Comparison of ENCODE assay signal across 8 mouse cellular contexts in genomic region chr11:102184253-102184645, GRCm38 (mm10). TPM values are rescaled to one million over a fixed set of nuclear protein-coding genes. Genes with fewer than 3 reads are reported as not detected.
DNase-seq lines count a peak whose midpoint lies in the region; ATAC-seq and TF ChIP-seq lines count a peak whose summit lies in the region.

No protein-coding gene starts in this region.

- H3K79me2 ChIP-seq in C2C12 (ENCODE audit: control insufficient read depth, insufficient read depth) = peaks cover 60% of the 10 kb centered on the region

- no peak for TF ChIP-seq CTCF in C2C12 (IDR thresholded peaks at IDR 0.05; ENCODE audit: control insufficient read depth, insufficient read depth, insufficient read length)
- TF ChIP-seq CTCF in liver, embryonic 14.5 days (IDR thresholded peaks at IDR 0.05; ENCODE audit: low read depth) = no peak

- peak overlapping the region; percentile 94 for H3K27ac ChIP-seq in heart, embryonic 11.5 days (ENCODE audit: low read depth, low read length)
- peak overlapping the region; percentile 90; the same call in 1 of the 2 replicates for H3K27ac ChIP-seq in forebrain, embryonic 11.5 days (ENCODE audit: low read depth, low read length)
- peak overlapping the region; percentile 43 for H3K27ac ChIP-seq in liver, embryonic 14.5 days

- peak overlapping the region; percentile 93 for H3K9ac ChIP-seq in heart, embryonic 11.5 days (ENCODE audit: low read depth, low read length)
- peak overlapping the region; percentile 90 for H3K9ac ChIP-seq in forebrain, embryonic 11.5 days (ENCODE audit: low read length)
- peak overlapping the region; percentile 93 for H3K9ac ChIP-seq in liver, embryonic 14.5 days (replicated peaks)

- H3K79me3 ChIP-seq in C2C12 (ENCODE audit: low read depth) = peaks cover 53% of the 10 kb centered on the region

- no peak for ATAC-seq in heart, embryonic 11.5 days (replicated peaks; ENCODE audit: insufficient number of reproducible peaks, low FRiP score, low TSS enrichment)
- ATAC-seq in forebrain, embryonic 11.5 days (replicated peaks; ENCODE audit: low FRiP score) = no peak
- no peak; the same call in 1 of the 2 replicates for ATAC-seq in liver, embryonic 14.5 days (ENCODE audit: insufficient read depth)

- H3K4me3 ChIP-seq in heart, embryonic 11.5 days (ENCODE audit: low read depth, low read length) = peak overlapping the region; percentile 97
- peak overlapping the region; percentile 98 for H3K4me3 ChIP-seq in C2C12 (ENCODE audit: insufficient read depth, poor library complexity, severe bottlenecking)
- peak overlapping the region; percentile 91 for H3K4me3 ChIP-seq in forebrain, embryonic 11.5 days (ENCODE audit: low read depth, low read length)
- H3K4me3 ChIP-seq in liver, embryonic 14.5 days (ENCODE audit: insufficient read depth in 1 of 2, low read depth in 2 of 2, low read length in 2 of 2) = peak overlapping the region; percentile 92 to 93

- 5% methylated on average over 7 of the region's 7 CpGs for WGBS in heart, embryonic 11.5 days (ENCODE audit: insufficient replicate concordance)
- 10% methylated on average over 7 of the region's 7 CpGs for WGBS in forebrain, embryonic 11.5 days
- WGBS in liver, embryonic 14.5 days (ENCODE audit: insufficient replicate concordance) = 5% methylated on average over 7 of the region's 7 CpGs

- H3K36me3 ChIP-seq in heart, embryonic 11.5 days (ENCODE audit: control insufficient read depth, insufficient read depth, low read length) = 0 out of 2 replicates have a peak, but pooled peaks cover 6% of the 10 kb centered on the region
- peaks cover 41% of the 10 kb centered on the region for H3K36me3 ChIP-seq in C2C12 (ENCODE audit: control insufficient read depth, insufficient read depth)
- peaks cover 3% of the 10 kb centered on the region; the same call in 1 of the 2 replicates for H3K36me3 ChIP-seq in forebrain, embryonic 11.5 days (ENCODE audit: control insufficient read depth, insufficient read depth, low read length)
- peaks cover 27% of the 10 kb centered on the region for H3K36me3 ChIP-seq in liver, embryonic 14.5 days (replicated peaks; ENCODE audit: control insufficient read depth, insufficient read depth, low read depth)

- no peak for DNase-seq in heart, adult 8-10 months (ENCODE audit: low spot score)
- DNase-seq in forebrain, embryonic 11.5 days (ENCODE audit: low spot score) = no peak
- DNase-seq in liver, embryonic 14.5 days (ENCODE audit: low read depth in 3 of 3, low spot score in 3 of 3) = no peak
- DNase-seq in frontal cortex, postnatal 36 days (ENCODE audit: low spot score in 2 of 2) = no peak
- no peak for DNase-seq in c-Kit-positive CD71-positive TER-119-positive erythroid progenitor cells, embryonic 14.5 days (ENCODE audit: low spot score)
- DNase-seq in gastrocnemius, adult 18-20 months (ENCODE audit: low spot score) = no peak

- no peak for TF ChIP-seq EP300 in liver, embryonic 14.5 days (IDR thresholded peaks at IDR 0.05; ENCODE audit: low read depth)

- H3K27me3 ChIP-seq in heart, embryonic 11.5 days (ENCODE audit: control insufficient read depth, insufficient read depth, low read length) = no peaks in the 10 kb centered on the region
- no peaks in the 10 kb centered on the region for H3K27me3 ChIP-seq in C2C12 (ENCODE audit: control insufficient read depth, insufficient read depth, insufficient read length)
- H3K27me3 ChIP-seq in forebrain, embryonic 11.5 days (ENCODE audit: control insufficient read depth, insufficient read depth, low read length) = no peaks in the 10 kb centered on the region
- no peaks in the 10 kb centered on the region for H3K27me3 ChIP-seq in liver, embryonic 14.5 days (ENCODE audit: control insufficient read depth, insufficient read depth, low read length)

- H3K4me1 ChIP-seq in heart, embryonic 11.5 days (ENCODE audit: control insufficient read depth, insufficient read depth, low read length) = peaks cover 13% of the 10 kb centered on the region; the same call in 1 of the 2 replicates
- H3K4me1 ChIP-seq in forebrain, embryonic 11.5 days (replicated peaks; ENCODE audit: control insufficient read depth, insufficient read depth, low read length) = peaks cover 5% of the 10 kb centered on the region; the same call in 1 of the 2 replicates
- peaks cover 10 to 12% of the 10 kb centered on the region in 2 experiments; a peak in 3 of 4 replicates for H3K4me1 ChIP-seq in liver, embryonic 14.5 days (replicated peaks; ENCODE audit: control insufficient read depth in 2 of 2, insufficient read depth in 2 of 2, low read length in 1 of 2)

- peak overlapping the region; percentile 86 for H3K4me2 ChIP-seq in heart, embryonic 11.5 days
- H3K4me2 ChIP-seq in forebrain, embryonic 11.5 days (ENCODE audit: low read depth, low read length, severe bottlenecking) = peak overlapping the region; percentile 87
- H3K4me2 ChIP-seq in liver, embryonic 14.5 days (ENCODE audit: low read depth) = peak overlapping the region; percentile 80

- peak overlapping the region; percentile 79 for H3ac ChIP-seq in C2C12 (ENCODE audit: control insufficient read depth, insufficient read length, low read depth)

- no peaks in the 10 kb centered on the region for H3K9me3 ChIP-seq in heart, embryonic 11.5 days (replicated peaks; ENCODE audit: control insufficient read depth, low read length)
- no peaks in the 10 kb centered on the region for H3K9me3 ChIP-seq in forebrain, embryonic 11.5 days (ENCODE audit: control insufficient read depth, low read length)
- no peaks in the 10 kb centered on the region for H3K9me3 ChIP-seq in liver, embryonic 14.5 days (ENCODE audit: control insufficient read depth, low read length)

TF ChIP-seq in C2C12, 6 proteins besides CTCF, POLR2A, EP300 and RAD21:
- TF ChIP-seq CEBPB (IDR thresholded peaks at IDR 0.05; ENCODE audit: low read depth) = no peak
- no peak for TF ChIP-seq FOSL1 (IDR thresholded peaks at IDR 0.05; ENCODE audit: insufficient read depth, low read length, poor library complexity, severe bottlenecking)
- no peak for TF ChIP-seq USF1 (IDR thresholded peaks at IDR 0.05; ENCODE audit: low read depth)
- TF ChIP-seq MAX (IDR thresholded peaks at IDR 0.05) = no peak
- no peak for TF ChIP-seq MYOG (IDR thresholded peaks at IDR 0.05; ENCODE audit: control insufficient read depth, extremely low read depth, insufficient read length)
- no peak for TF ChIP-seq MYOD1 (IDR thresholded peaks at IDR 0.05; ENCODE audit: control insufficient read depth, insufficient read length, low read depth)

RNA-seq across cellular contexts. Expression of gene Lsm12, which starts 0.8 kb away (rescaled TPM):
- polyA plus RNA-seq in heart, embryonic 11.5 days (2014; fragmentation: Nextera tagmentation; extraction: Ambion mirVana) = 61.3 and 64.3 TPM in 2 replicates
- total RNA-seq in heart, adult 8-10 months (2022) = 10 to 100 TPM; 45.4 to 51.9 (median 48.8) TPM
- polyA plus RNA-seq in C2C12 (2012; fragmentation: generic; extraction: Trizol) = 43.0 TPM
- polyA plus RNA-seq in forebrain, embryonic 11.5 days (2014; fragmentation: Nextera tagmentation; extraction: Ambion mirVana) = 73.2 and 78.7 TPM in 2 replicates
- 10.4 and 15.4 TPM in 2 replicates for polyA plus RNA-seq in liver, embryonic 14.5 days (2012; rRNA removed)
- polyA plus RNA-seq in liver, embryonic 14.5 days (2014; fragmentation: Nextera tagmentation; extraction: Ambion mirVana) = 51.4 and 56.2 TPM in 2 replicates
- total RNA-seq in gastrocnemius, adult 18-20 months (2021) = 100 to 1,000 TPM; 102 to 105 TPM

RNA-seq across cellular contexts. Expression of gene G6pc3, which starts 5.2 kb away (rescaled TPM):
- polyA plus RNA-seq in heart, embryonic 11.5 days (2014; fragmentation: Nextera tagmentation; extraction: Ambion mirVana) = 27.9 and 28.7 TPM in 2 replicates
- 10 to 100 TPM; 52.2 to 60.3 (median 58.6) TPM for total RNA-seq in heart, adult 8-10 months (2022)
- polyA plus RNA-seq in C2C12 (2012; fragmentation: generic; extraction: Trizol) = 40.4 TPM
- 30.6 and 32.2 TPM in 2 replicates for polyA plus RNA-seq in forebrain, embryonic 11.5 days (2014; fragmentation: Nextera tagmentation; extraction: Ambion mirVana)
- polyA plus RNA-seq in liver, embryonic 14.5 days (2012; rRNA removed) = 12.6 and 14.8 TPM in 2 replicates
- polyA plus RNA-seq in liver, embryonic 14.5 days (2014; fragmentation: Nextera tagmentation; extraction: Ambion mirVana) = 7.3 and 10.1 TPM in 2 replicates
- total RNA-seq in gastrocnemius, adult 18-20 months (2021) = 10 to 100 TPM; 60.4 to 61.1 TPM

RNA-seq across cellular contexts. Expression of gene Tmem101, which starts 28.0 kb away (rescaled TPM):
- 31.2 and 36.3 TPM in 2 replicates for polyA plus RNA-seq in heart, embryonic 11.5 days (2014; fragmentation: Nextera tagmentation; extraction: Ambion mirVana)
- total RNA-seq in heart, adult 8-10 months (2022) = 10 to 100 TPM; 12.7 to 15.5 (median 14.9) TPM
- polyA plus RNA-seq in C2C12 (2012; fragmentation: generic; extraction: Trizol) = 25.1 TPM
- polyA plus RNA-seq in forebrain, embryonic 11.5 days (2014; fragmentation: Nextera tagmentation; extraction: Ambion mirVana) = 35.7 and 38.9 TPM in 2 replicates
- 8.9 and 9.2 TPM in 2 replicates for polyA plus RNA-seq in liver, embryonic 14.5 days (2012; rRNA removed)
- polyA plus RNA-seq in liver, embryonic 14.5 days (2014; fragmentation: Nextera tagmentation; extraction: Ambion mirVana) = 7.8 and 8.5 TPM in 2 replicates
- total RNA-seq in gastrocnemius, adult 18-20 months (2021) = 1 to 10 TPM; 9.3 to 9.8 TPM

RNA-seq across cellular contexts. Expression of gene Nags, which starts 38.9 kb away (rescaled TPM):
- 0.33 TPM in 1 of 2 replicates, not detected in the other for polyA plus RNA-seq in heart, embryonic 11.5 days (2014; fragmentation: Nextera tagmentation; extraction: Ambion mirVana)
- under 1 TPM; 0.14 to 0.30 (median 0.22) TPM for total RNA-seq in heart, adult 8-10 months (2022)
- not detected for polyA plus RNA-seq in C2C12 (2012; fragmentation: generic; extraction: Trizol)
- not detected in 2 replicates for polyA plus RNA-seq in forebrain, embryonic 11.5 days (2014; fragmentation: Nextera tagmentation; extraction: Ambion mirVana)
- polyA plus RNA-seq in liver, embryonic 14.5 days (2012; rRNA removed) = 10.1 and 11.3 TPM in 2 replicates
- 7.2 and 7.5 TPM in 2 replicates for polyA plus RNA-seq in liver, embryonic 14.5 days (2014; fragmentation: Nextera tagmentation; extraction: Ambion mirVana)
- total RNA-seq in gastrocnemius, adult 18-20 months (2021) = not detected

RNA-seq across cellular contexts. Expression of gene Hdac5, which starts 45.7 kb away (rescaled TPM):
- 42.8 and 45.3 TPM in 2 replicates for polyA plus RNA-seq in heart, embryonic 11.5 days (2014; fragmentation: Nextera tagmentation; extraction: Ambion mirVana)
- 100 to 1,000 TPM; 114 to 136 (median 121) TPM for total RNA-seq in heart, adult 8-10 months (2022)
- 74.9 TPM for polyA plus RNA-seq in C2C12 (2012; fragmentation: generic; extraction: Trizol)
- 35.0 and 36.8 TPM in 2 replicates for polyA plus RNA-seq in forebrain, embryonic 11.5 days (2014; fragmentation: Nextera tagmentation; extraction: Ambion mirVana)
- polyA plus RNA-seq in liver, embryonic 14.5 days (2012; rRNA removed) = 8.8 and 10.0 TPM in 2 replicates
- polyA plus RNA-seq in liver, embryonic 14.5 days (2014; fragmentation: Nextera tagmentation; extraction: Ambion mirVana) = 6.4 and 7.3 TPM in 2 replicates
- 100 to 1,000 TPM in 1 of 2 experiments, 10 to 100 TPM in 1; 73.6 to 104 TPM for total RNA-seq in gastrocnemius, adult 18-20 months (2021)

Comparison
In these comparisons a context has a peak if more than half of its experiments do, and no peak if none do; other contexts are left out.
1. H3K27ac ChIP-seq: peak in every context shown above with its lines; median percentile 94 in heart, embryonic 11.5 days; 90 in forebrain, embryonic 11.5 days; 43 in liver, embryonic 14.5 days.